Mouse (Mus musculus) G1E-ER4 (cell line): ENCODE results near the gene Coro2b. TPM values are rescaled to one million over a fixed set of nuclear protein-coding genes. Genes with fewer than 3 reads are reported as not detected.

Experiments used
- GATA1 ChIP-seq: IDR thresholded peaks from one replicate; pipeline ENCODE4 v1.8.0; 2012; ENCODE audit warnings: low read length, inconsistent platforms
- polyA plus RNA-seq: library from polyadenylated mRNA; stranded (reverse); fragments of >175 nt; gene quantifications from 2 replicates; pipeline ENCODE4 v1.2.3, GENCODE M21; 2012

Coro2b gene
- polyA plus RNA-seq, 1 experiment = not detected

- no peak for TF ChIP-seq GATA1
Observed at GRCm38 (mm10) chr9:62506467-62507067, 30.3 kb downstream of the Coro2b start.

GRCm38 (mm10) chr9:62504129-62504528 lies 32.7 kb downstream of the Coro2b start:
- no peak for TF ChIP-seq GATA1

- TF ChIP-seq GATA1 = no peak
Observed at GRCm38 (mm10) chr9:62502361-62502760, 34.5 kb downstream of the Coro2b start.

GRCm38 (mm10) chr9:62501566-62501965 lies 35.3 kb downstream of the Coro2b start:
- TF ChIP-seq GATA1 = no peak

- TF ChIP-seq GATA1 = no peak
Observed at GRCm38 (mm10) chr9:62500007-62500406, 36.8 kb downstream of the Coro2b start.

- no peak for TF ChIP-seq GATA1
Observed at GRCm38 (mm10) chr9:62498945-62499344, 37.9 kb downstream of the Coro2b start.

- TF ChIP-seq GATA1 = no peak
Observed at GRCm38 (mm10) chr9:62497135-62498092, 39.4 kb downstream of the Coro2b start.

- no peak for TF ChIP-seq GATA1
Observed at GRCm38 (mm10) chr9:62492306-62492990, 44.4 kb downstream of the Coro2b start.

- no peak for TF ChIP-seq GATA1
Observed at GRCm38 (mm10) chr9:62491611-62492010, 45.2 kb downstream of the Coro2b start.

- no peak for TF ChIP-seq GATA1
Observed at GRCm38 (mm10) chr9:62491104-62491503, 45.7 kb downstream of the Coro2b start.

GRCm38 (mm10) chr9:62484107-62484506 lies 52.7 kb downstream of the Coro2b start:
- no peak for TF ChIP-seq GATA1

- no peak for TF ChIP-seq GATA1
Observed at GRCm38 (mm10) chr9:62482788-62483187, 54.1 kb downstream of the Coro2b start.

- TF ChIP-seq GATA1 = no peak
Observed at GRCm38 (mm10) chr9:62480898-62481642, 55.8 kb downstream of the Coro2b start.

GRCm38 (mm10) chr9:62480149-62480548 lies 56.7 kb downstream of the Coro2b start:
- TF ChIP-seq GATA1 = no peak

- no peak for TF ChIP-seq GATA1
Observed at GRCm38 (mm10) chr9:62476782-62477487, 59.9 kb downstream of the Coro2b start.
